Mouse (Mus musculus) adrenal gland (tissue): ENCODE results near the gene Ptprcap.

ENCODE experiments used
- intact Hi-C: fragments of 180-260 bp; cut with DNase I; formaldehyde crosslinking; loops from one replicate; pipeline ENCODE4 v1.15.1; 2025

Ptprcap gene

DNA sequence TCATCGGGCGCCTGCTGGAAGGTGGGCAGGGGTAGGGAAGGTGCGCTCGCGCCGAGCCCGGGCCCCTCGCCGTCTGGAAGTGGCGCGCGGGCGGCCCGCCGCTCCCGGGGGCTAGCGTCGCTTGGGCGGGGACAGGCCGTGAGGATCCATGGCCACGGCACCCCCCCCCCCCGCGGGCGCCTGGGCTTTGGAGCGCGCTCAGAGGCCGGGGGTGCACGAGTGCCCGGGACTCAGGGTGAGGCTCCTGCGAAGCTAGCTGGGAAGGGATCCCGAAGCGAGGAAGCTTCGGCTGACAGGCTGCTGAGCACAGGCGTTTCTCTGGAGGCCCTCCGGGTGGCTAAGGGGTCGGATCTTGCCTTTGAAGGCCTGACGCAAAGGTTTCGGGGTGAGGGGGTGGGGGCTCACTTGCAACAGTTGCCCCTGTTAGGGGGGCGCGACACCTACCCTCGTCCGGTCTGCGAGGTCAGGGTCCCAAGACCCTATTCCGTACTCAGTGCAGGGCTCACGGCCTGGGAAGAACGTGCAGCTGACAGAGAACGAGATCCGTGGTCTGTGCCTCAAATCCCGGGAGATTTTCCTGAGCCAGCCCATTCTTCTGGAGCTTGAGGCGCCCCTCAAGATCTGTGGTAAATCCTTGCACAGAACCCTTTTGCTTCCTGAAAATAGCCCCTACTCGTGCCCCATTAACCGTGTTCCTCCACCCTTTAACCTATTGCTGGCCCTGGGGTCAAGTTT lies 39.0 kb downstream of the Ptprcap start:
- intact Hi-C loops, result no loop called here

DNA sequence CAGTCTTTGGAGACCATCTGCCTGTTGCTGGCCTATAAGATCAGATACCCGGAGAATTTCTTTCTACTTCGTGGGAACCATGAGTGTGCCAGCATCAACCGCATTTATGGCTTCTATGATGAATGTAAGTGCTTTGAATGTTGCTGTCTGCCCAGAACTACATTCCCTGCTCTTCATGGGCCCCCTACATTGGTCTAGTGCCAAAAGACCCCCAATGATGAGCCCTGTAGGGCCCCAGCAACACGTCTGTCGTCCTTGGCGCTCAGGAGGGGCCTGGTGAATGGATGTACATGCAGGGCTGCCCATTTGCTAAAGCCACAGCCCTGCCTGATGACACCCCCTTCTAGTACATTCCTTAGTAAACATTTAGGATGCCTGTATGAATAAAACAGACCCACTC lies 39.7 kb downstream of the Ptprcap start:
- intact Hi-C loops, result no loop called here

DNA sequence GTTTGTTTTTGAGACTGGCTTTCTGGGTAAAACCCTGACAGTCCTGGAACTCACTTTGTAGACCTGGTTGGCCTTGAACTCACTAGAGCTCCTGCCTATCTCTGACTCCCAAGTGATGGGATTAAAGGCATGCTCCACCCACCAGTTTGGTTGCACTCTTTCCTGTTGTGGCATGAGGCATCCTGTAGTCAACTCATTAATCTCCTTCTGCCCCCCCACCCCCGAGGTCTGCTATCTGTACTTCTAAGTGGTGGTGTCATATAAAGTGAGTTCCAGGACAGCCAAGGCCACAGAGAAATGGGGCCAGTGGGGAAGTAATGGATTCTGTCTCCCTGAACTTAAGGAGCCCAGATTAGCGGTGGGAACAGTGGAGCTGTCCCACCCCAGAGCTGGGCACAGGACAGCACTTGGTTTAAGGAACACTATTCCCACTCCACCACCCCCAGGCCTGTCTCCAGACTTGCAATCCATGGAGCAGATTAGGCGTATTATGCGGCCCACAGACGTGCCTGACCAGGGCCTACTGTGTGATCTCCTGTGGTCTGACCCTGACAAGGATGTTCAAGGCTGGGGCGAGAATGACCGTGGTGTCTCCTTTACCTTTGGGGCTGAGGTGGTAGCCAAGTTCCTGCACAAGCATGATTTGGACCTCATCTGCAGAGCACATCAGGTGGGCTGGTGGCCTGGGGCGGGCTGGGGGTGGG lies 40.8 kb downstream of the Ptprcap start:
- intact Hi-C loops, result no loop called here

DNA sequence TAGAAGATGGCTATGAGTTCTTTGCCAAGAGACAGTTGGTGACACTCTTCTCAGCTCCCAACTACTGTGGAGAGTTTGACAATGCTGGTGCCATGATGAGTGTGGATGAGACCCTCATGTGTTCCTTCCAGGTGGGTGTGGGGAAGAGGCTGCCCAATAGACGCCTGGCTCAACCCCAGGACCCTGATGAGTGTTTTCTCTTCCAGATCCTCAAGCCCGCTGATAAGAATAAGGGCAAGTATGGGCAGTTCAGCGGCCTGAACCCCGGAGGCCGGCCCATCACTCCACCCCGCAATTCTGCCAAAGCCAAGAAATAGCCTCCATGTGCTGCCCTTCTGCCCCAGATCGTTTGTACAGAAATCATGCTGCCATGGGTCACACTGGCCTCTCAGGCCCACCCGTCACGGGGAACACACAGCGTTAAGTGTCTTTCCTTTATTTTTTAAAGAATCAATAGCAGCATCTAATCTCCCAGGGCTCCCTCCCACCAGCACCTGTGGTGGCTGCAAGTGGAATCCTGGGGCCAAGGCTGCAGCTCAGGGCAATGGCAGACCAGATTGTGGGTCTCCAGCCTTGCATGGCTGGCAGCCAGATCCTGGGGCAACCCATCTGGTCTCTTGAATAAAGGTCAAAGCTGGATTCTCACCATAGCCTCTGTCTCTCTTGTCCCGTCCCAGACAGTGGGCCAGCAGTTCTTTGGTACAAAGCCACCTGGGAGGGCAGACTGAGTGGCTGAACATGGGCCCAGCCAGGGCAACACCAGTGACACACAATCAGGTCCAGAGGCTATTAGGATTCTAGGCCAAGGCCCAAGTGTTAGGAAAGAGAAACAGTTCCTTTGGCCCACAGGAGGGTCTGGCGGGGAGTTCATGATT lies 41.6 kb downstream of the Ptprcap start:
- intact Hi-C loops, result no loop called here

DNA sequence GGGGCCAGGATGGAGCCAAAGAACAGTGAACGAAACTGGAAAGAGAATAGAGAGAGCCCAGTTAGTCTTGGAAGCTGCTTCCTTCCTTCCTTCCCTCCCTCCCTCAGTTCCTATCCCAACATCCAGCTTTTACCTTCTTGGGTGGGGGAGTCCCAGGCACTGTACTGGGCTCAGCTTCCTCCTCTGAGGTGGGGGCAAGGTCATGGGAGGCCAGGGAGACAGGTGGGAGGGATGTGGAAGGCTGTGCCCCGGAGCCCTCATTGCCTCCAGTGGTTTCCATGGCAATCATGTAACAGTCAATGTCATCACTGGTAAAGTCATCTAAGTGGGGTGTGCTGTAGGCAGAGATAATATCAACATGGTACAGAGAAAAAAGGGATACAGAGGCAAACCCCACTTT lies 42.6 kb downstream of the Ptprcap start:
- intact Hi-C loops, result no loop called here

DNA sequence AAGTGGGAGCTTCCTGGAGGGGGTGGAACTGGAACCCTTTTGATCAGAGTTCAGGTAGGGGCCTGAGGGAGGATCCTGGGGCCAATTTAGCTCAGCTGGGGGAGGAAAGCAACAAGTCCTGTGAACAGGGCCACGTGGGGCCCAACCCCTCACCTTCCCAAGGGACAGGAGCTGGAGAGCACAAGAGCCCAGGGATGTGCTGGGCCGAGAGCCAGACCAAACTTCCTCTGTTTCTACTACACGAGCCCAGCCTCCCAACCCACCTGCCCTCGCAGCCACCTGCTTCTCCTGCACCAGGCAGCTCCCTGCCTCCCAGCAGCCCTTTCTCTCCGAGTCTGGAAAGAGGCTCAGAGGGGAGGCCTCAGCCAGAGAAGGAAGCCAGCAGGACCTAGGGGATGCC lies 43.1 kb downstream of the Ptprcap start:
- intact Hi-C loops, result no loop called here

DNA sequence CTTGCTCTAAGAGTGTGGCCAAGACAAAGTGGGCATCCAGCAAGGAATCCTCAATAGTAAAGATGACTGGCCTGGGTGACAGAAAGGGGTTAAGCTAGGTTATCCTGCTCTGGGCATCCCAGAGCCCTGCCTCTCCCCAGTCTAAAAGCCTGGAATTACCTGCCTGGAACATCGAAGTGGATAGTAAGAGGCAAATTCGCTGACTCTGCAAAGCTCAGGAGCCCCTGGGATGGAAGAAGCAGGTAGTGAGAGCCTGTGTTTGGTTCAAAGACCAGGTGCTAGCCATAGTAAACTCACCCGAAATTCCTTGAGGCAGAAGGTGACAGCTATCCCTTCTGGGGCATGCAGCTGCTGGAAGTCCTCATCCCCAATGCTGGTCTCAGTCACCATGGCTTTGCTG lies 43.8 kb downstream of the Ptprcap start:
- intact Hi-C loops, result no loop called here

DNA sequence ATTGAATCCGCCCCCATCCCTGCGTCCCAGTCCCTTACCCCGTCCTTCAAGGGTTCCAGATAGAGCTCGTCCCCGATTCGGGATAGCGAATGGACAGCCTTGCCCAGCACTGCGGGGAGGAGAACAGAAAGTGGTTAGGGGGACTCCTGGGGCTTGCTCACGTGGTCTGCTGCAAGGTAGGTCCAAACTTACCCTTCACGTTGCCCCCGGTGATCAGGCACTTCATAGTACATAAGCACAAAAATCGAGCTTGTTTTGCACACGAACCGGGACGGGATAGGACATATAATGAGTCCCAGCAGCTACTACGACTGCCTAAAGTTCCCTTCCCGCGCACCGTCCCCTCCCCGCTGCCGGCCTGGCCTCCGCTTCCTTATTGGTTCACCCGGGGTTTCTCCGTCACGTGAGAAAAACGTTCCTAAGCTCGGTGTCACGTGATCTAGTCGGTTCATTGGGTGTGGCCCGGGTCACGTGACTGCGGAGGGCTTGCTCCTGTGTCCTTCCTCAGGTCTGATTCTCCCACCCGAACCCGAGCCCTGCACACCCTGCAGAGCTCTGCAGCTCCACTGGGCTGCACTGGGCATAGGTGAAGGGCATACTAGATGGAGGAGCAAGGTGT lies 48.0 kb downstream of the Ptprcap start, which contains the start of gene Rad9a:
Gene Rad9a (minus strand): TSS at position 372 of the 619 bp plus-strand sequence.
- intact Hi-C loops, result no loop called here

DNA sequence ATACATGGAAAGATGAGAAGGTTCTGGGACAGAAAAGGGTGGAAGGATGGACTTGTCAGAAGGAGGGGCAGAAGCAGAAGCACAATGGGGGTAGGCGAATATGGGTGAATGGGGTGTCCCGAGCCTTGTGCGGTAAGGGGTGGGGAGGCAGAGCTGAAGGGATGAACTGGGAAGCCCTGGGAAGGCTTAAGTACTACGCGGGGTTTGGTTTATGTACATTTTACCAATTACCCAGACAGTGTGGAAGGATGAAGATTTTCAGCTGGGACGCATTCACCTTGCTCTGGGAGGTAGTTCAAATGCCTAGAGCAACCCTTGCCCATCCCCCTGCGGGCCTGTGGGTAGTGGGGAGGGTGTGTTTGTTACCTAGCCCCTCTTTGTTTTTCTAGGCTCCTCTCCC lies 48.7 kb downstream of the Ptprcap start:
- intact Hi-C loops, result no loop called here

DNA sequence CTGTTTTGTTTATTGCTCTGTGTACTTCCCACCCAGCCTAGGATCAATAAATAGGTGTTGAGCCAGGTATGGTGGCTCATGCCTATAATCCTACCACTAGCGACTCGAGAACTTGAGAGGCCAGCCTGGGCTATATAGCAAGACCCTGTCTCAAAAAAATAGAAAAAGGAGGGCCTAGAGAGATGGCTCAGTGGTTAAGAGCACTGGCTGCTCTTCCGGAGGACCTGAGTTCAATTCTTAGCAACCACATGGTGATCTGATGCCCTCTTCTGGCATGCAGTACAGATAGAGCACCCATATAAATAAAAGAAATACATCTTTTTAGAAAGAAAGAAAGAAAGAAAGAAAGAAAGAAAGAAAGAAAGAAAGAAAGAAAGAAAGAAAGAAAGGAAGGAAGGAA lies 49.7 kb downstream of the Ptprcap start:
- intact Hi-C loops, result no loop called here

DNA sequence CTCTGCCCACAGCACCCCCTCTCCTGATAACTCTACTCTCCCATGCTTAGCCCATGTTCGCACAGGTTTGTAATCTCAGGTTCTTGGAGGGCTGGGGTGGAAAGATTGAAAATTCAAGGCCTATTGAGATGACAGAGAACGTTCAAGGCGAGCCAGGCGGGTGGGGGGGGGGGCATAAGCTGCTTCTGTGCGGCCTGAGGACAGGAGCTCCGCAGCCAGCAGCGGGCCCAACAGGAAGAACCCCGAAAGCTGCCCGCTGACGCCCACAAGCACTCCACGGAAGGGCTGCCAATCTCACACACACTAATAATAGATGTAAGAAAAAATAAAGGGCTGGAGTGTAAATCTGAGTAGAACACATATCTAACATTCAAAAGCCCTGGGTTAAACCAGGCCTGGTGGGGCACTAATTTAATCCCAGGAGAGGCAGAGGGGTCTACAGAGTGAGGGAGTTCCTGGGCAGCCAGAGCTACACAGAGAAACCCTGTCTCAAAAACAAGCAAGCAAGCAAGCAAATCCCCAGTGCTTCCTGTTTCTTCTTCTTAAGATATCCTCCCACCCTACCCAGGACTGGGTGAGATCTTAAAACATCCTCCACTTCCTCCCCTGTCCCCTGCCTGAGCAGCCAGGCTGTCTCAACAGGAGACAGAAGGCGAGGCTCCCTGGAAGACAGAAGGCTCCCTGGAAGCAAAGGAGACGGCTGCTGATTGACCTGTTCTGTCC lies 50.4 kb downstream of the Ptprcap start:
- intact Hi-C loops, result loop anchor here (2.0 kb wide), 1 partner anchor 105 kb away; the partner anchor contains the start of gene Pitpnm1

DNA sequence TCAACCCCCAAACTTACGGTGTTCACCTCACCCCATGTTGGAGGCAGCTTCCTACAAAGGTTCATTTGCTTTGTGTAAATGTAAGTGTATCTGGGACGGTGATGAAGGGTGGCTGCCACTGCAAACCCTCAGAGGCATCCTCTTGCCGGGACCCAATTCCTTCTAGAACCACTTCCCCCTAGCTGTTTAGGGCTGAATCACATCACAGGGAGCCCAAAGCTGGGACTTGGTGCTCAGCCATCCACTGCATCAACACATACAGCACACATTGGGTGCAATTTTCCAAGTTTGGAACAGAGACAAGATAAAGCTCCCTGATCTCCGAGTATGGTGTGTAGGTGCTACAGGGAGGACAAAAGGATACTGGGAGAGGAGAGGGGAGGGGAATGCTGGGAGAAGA lies 51.5 kb downstream of the Ptprcap start:
- intact Hi-C loops, result loop anchor here (2.0 to 5.0 kb wide), 2 partner anchors 37 to 106 kb away; partner anchors contain the start of gene Pitpnm1
